Mouse (Mus musculus) hindbrain, embryonic 13.5 days (tissue): Measurements from ENCODE around the gene Gm20388. TPM values are rescaled to one million over a fixed set of nuclear protein-coding genes. Genes with fewer than 3 reads are reported as not detected.
A peak's percentile ranks its signal among the peaks of the same experiment; 100 is the strongest.

Source experiments
- ATAC-seq: fragments of 200-750 bp; cut with Nextera tagmentation; 2 replicates; pipeline ENCODE4 v1.8.0; 2017; ENCODE audit warnings: moderate TSS enrichment; ENCODE audit not compliant: low FRiP score
- H3K27ac ChIP-seq: fragments of 300-500 bp; sonication (generic); 2 replicates; pipeline ENCODE4 v1.5.1; 2015; ENCODE audit warnings: inconsistent platforms, mild to moderate bottlenecking, moderate library complexity
- H3K27me3 ChIP-seq: fragments of 300-500 bp; sonication (generic); 2 replicates; pipeline ENCODE4 v1.6.1; 2015; ENCODE audit warnings: mild to moderate bottlenecking, inconsistent platforms
- H3K36me3 ChIP-seq: fragments of 300-500 bp; sonication (generic); 2 replicates; pipeline ENCODE4 v1.6.1; 2015; ENCODE audit warnings: mild to moderate bottlenecking, inconsistent platforms
- H3K4me1 ChIP-seq: fragments of 300-500 bp; sonication (generic); replicated peaks from 2 replicates; pipeline ENCODE4 v1.6.1; 2015; ENCODE audit warnings: inconsistent platforms
- H3K4me2 ChIP-seq: fragments of 300-500 bp; sonication (generic); 2 replicates; pipeline ENCODE4 v1.6.1; 2015; ENCODE audit warnings: inconsistent platforms, mild to moderate bottlenecking, moderate library complexity
- H3K4me3 ChIP-seq: fragments of 300-500 bp; sonication (generic); 2 replicates; pipeline ENCODE4 v1.5.1; 2015; ENCODE audit warnings: mild to moderate bottlenecking, inconsistent platforms
- H3K9ac ChIP-seq: fragments of 300-500 bp; sonication (generic); 2 replicates; pipeline ENCODE4 v1.6.1; 2015; ENCODE audit warnings: mild to moderate bottlenecking, inconsistent platforms
- H3K9me3 ChIP-seq: fragments of 300-500 bp; sonication (generic); 2 replicates; pipeline ENCODE4 v1.6.1; 2016; ENCODE audit warnings: inconsistent platforms
- WGBS: fragments of 180-500 bp; shearing (Covaris S2); methylation state at CpG from one replicate; pipeline ENCODE4 v1.1.7; 2015; 5-methylcytosine and 5-hydroxymethylcytosine counted together
- polyA plus RNA-seq: library from polyadenylated mRNA; unstranded; fragments of >200 nt; fragmentation: Nextera tagmentation; extraction: Ambion mirVana; gene quantifications from 2 replicates; pipeline ENCODE4 v1.2.1, GENCODE M21; 2015

Gene Gm20388
- polyA plus RNA-seq, 1 experiment from 2014 or later: 1.9 TPM

DNA sequence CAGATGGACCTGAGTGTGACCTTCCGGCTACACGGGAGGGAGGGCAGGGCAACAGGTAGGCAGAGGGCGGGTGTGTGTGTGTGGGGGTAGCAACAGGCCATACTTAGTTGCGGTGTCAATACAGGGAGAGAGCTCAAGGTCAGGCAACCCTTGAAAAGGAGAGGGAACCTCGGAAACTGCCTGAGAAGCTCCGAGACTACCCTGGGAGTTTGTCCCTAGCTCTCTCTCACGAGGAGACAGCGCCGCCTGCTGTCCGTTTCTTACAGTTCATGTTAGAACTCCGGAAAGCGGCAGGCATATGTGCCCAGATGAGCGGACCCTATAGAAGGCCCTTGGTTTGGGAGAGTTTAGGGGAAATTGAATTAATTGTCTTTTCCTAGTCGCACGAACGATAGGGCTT is 1182.0 kb downstream of the Gm20388 start:
- WGBS: 4% methylated on average over 16 of the region's 16 CpGs
- no peaks in the 10 kb centered on the region for H3K4me1 ChIP-seq
- no peak overlapping the region for H3K9ac ChIP-seq
- H3K9me3 ChIP-seq: no peaks in the 10 kb centered on the region
- ATAC-seq: peak; percentile 70; the same call in 1 of the 2 replicates
- peaks cover 76% of the 10 kb centered on the region for H3K27me3 ChIP-seq
- no peak overlapping the region for H3K4me3 ChIP-seq
- no peak overlapping the region for H3K27ac ChIP-seq
- H3K36me3 ChIP-seq: peaks cover 14% of the 10 kb centered on the region
- no peak overlapping the region for H3K4me2 ChIP-seq

DNA sequence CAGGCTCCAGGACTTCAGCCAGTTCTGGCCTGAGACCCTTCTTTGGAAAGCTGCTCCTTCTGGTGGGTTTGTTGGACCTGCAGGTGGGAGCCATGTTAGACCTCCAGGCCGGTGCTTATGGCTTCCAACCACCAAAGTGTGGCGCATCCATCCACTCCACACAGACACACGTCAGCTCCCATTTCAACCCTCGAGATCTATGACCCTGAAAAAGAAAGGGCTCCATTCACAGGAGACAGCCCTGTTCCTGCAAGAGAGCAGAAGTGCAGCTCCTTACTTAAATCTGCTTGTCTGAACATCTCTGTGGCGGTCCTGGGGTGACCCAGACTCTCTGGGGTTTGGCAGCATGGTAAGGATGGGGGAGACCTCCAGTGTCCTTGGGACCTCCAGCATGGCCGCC is 1182.9 kb downstream of the Gm20388 start:
- no peaks in the 10 kb centered on the region for H3K9me3 ChIP-seq
- no peak for ATAC-seq
- peaks cover 69% of the 10 kb centered on the region for H3K27me3 ChIP-seq
- no peaks in the 10 kb centered on the region for H3K4me1 ChIP-seq
- H3K36me3 ChIP-seq: peaks cover 22% of the 10 kb centered on the region
- H3K4me2 ChIP-seq: no peak overlapping the region
- 59% methylated on average over 6 of the region's 6 CpGs for WGBS
- no peak overlapping the region for H3K4me3 ChIP-seq
- no peak overlapping the region for H3K27ac ChIP-seq
- no peak overlapping the region for H3K9ac ChIP-seq

DNA sequence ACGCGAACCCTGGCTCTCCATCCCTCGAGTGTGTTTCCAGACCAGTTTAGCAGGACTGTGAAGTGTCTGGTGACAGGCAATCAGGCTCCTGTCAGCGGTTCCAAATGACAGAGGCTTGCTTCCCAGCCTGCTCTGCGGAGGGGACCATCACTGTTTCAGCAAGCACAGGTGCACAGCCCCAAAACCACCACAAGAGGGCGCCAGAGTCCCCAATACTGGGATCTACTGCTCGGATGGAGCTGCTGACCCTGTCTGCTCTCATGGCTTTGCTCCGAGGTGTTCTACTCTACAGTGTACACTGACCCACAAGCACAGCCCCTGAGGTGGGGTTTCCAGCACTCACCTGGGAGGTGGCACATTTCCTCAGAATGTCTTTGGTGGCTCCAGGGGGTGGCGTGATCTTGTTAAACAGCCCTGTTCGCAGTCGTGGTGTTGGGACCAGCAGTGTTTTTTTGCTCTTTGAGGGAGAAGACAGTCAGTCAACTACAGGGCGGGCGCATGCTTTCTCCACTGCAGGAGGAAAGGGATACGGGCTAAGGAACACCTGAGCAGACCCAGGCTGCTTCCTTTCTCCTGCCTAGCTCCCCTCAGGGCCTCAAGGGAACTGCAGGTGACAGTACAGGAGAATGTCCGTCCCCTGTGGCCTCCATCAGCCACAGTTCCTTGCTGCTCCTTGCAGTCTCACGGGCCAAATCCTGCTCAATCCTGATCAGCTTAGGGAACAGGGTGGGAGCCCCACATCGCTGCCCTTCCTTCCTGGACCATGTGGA is 1193.6 kb downstream of the Gm20388 start:
- H3K36me3 ChIP-seq: peaks cover 69% of the 10 kb centered on the region

GRCm38 (mm10) chr8:121107668-121108656 is 1197.3 kb downstream of the Gm20388 start, which contains the start of gene Mthfsd:
Gene Mthfsd (minus strand): TSS chr8:121108392.
- H3K4me1 ChIP-seq: peaks cover 19% of the 10 kb centered on the region
- WGBS: 2% methylated on average over 75 of the region's 75 CpGs
- peak within 1 kb of the TSS; percentile 91 for H3K4me2 ChIP-seq
- H3K36me3 ChIP-seq: peaks cover 32% of the 10 kb centered on the region
- no peaks in the 10 kb centered on the region for H3K9me3 ChIP-seq
- peak within 1 kb of the TSS; percentile 89 for H3K27ac ChIP-seq
- ATAC-seq: peak; percentile 94
- H3K4me3 ChIP-seq: peak within 1 kb of the TSS; percentile 87
- peaks cover 39% of the 10 kb centered on the region for H3K27me3 ChIP-seq
- peak within 1 kb of the TSS; percentile 94 for H3K9ac ChIP-seq

More for the DNA sequence above, 1193.6 kb downstream of the Gm20388 start:
- no peak overlapping the region for H3K4me2 ChIP-seq
- 0 out of 2 replicates have a peak, but pooled peaks cover 2% of the 10 kb centered on the region for H3K27me3 ChIP-seq
- no peak for ATAC-seq
- H3K9me3 ChIP-seq: no peaks in the 10 kb centered on the region
- H3K4me1 ChIP-seq: peaks cover 19% of the 10 kb centered on the region
- H3K9ac ChIP-seq: no peak overlapping the region
- 52% methylated on average over 17 of the region's 17 CpGs for WGBS
- H3K4me3 ChIP-seq: no peak overlapping the region
- H3K27ac ChIP-seq: no peak overlapping the region

DNA sequence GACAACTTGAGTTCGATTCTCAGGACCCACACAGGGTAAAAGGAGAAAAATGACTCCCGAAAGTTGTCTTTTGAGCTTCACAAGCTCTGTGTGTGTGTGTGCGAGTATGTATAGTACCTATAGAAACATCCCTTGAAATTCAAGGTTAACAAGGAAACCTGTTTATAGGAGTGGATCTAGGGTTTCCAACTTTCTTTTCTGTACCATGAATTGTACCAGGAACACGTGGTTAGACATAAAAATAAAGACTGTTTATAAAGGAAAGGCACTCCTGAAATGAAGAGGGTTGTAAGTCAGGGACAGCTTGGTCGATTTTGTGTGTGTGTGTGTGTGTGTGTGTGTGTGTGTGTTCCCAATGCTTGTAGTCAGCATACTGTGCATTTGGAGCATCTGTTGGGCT is 1198.0 kb downstream of the Gm20388 start:
- Histone ChIP-seq H3K4me2 (peak overlapping the region; percentile 91), H3K9me3 (no peaks in the 10 kb centered on the region), H3K27ac (no peak overlapping the region), H3K36me3 (peaks cover 25% of the 10 kb centered on the region), H3K9ac (peak overlapping the region; percentile 94), H3K4me1 (peaks cover 19% of the 10 kb centered on the region), H3K27me3 (peaks cover 45% of the 10 kb centered on the region), H3K4me3 (peak overlapping the region; percentile 87)
- ATAC-seq: no peak
- WGBS: 16% methylated on average over 5 of the region's 5 CpGs

DNA sequence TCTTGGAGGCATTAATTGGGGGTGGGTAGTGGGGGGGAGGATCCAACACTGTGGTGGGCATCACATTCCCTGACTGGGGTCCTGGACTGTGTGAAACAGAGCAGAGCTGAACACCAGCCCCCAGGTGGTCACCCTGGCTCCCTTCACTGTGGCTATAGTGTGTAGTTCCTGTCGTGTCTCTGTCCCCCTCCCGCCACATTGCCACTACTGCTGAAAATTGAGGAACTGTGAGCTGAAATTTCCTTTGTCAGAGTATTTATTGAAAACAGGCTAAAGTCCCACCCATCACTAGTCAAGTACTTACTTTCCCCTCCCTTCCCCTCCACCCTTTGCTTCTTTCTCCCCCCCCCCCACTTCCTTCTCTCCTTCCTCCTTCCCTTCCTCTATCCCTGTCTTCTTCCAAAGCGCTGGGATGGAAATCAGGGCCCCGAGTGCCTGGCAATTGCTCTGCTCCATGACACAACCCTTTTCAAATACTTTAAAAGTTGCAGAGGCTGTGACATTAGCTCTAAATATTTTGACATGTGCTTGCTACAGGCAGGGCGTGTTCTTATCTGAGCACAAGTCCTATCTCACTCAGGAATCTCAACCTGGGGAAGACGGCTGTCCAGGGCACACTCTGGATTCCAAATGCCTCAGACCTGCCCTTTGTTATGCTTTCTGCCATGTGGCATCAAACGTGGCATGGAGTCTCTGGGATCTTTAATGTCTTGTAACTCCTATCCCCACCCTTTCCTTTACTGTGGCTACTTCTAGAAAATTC is 1200.7 kb downstream of the Gm20388 start:
- Histone ChIP-seq H3K27me3 (peaks cover 72% of the 10 kb centered on the region), H3K4me1 (peaks cover 17% of the 10 kb centered on the region), H3K4me3 (no peak overlapping the region), H3K4me2 (no peak overlapping the region), H3K27ac (no peak overlapping the region), H3K9ac (no peak overlapping the region), H3K9me3 (no peaks in the 10 kb centered on the region), H3K36me3 (peaks cover under 1% of the 10 kb centered on the region; the same call in 1 of the 2 replicates)
- 59% methylated on average over 7 of the region's 7 CpGs for WGBS
- ATAC-seq: no peak

DNA sequence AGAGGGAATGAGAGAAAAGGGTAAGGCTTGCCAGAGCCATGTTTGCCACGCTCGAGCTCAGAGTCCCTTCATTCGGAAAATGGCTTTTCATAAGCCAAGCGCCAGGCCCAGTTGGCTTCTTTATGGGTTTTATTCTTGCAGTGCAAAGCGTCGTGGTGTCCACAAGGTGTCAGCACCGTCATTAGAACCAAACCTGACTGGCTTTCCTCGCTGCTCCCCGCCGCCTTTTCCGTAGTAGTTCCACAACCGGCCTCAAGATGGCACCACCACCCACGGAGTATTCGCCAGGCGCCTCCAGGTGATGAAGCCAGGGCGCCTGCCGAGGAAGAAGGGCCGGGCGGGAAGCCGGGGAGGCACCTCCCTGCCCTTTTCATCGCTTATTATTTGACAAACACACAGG is 1202.6 kb downstream of the Gm20388 start:
- H3K9me3 ChIP-seq: peaks cover 7% of the 10 kb centered on the region; the same call in 1 of the 2 replicates
- H3K4me2 ChIP-seq: no peak overlapping the region
- no peaks in the 10 kb centered on the region for H3K36me3 ChIP-seq
- no peak overlapping the region for H3K9ac ChIP-seq
- peaks cover 17% of the 10 kb centered on the region for H3K4me1 ChIP-seq
- no peak for ATAC-seq
- H3K27me3 ChIP-seq: peaks cover 91% of the 10 kb centered on the region
- H3K4me3 ChIP-seq: no peak overlapping the region
- H3K27ac ChIP-seq: no peak overlapping the region
- WGBS: under 1% methylated on average over 21 of the region's 21 CpGs

GRCm38 (mm10) chr8:121115136-121115535 is 1204.5 kb downstream of the Gm20388 start:
- H3K4me2 ChIP-seq: 0 out of 2 replicates have a peak overlapping the region, but pooled peaks have one; percentile 10

GRCm38 (mm10) chr8:121115948-121116347 is 1205.3 kb downstream of the Gm20388 start, which contains the start of gene Foxc2:
Gene Foxc2 (plus strand): TSS chr8:121116171.
- Histone ChIP-seq H3K4me1 (peaks cover 17% of the 10 kb centered on the region), H3K4me2 (peak within 1 kb of the TSS; percentile 52), H3K27ac (peak within 1 kb of the TSS; percentile 52), H3K4me3 (peak within 1 kb of the TSS; percentile 39), H3K9ac (peak within 1 kb of the TSS; percentile 56), H3K27me3 (peaks cover 99% of the 10 kb centered on the region), H3K36me3 (no peaks in the 10 kb centered on the region), H3K9me3 (peaks cover 7% of the 10 kb centered on the region; the same call in 1 of the 2 replicates)
- no peak for ATAC-seq
- WGBS: 0% methylated on average over 25 of the region's 25 CpGs

More at GRCm38 (mm10) chr8:121115136-121115535, 1204.5 kb downstream of the Gm20388 start:
- H3K27me3 ChIP-seq: peaks cover 99% of the 10 kb centered on the region
- peaks cover 7% of the 10 kb centered on the region; the same call in 1 of the 2 replicates for H3K9me3 ChIP-seq
- H3K4me3 ChIP-seq: no peak overlapping the region; the same call in 1 of the 2 replicates
- no peaks in the 10 kb centered on the region for H3K36me3 ChIP-seq
- H3K9ac ChIP-seq: no peak overlapping the region
- ATAC-seq: no peak
- no peak overlapping the region for H3K27ac ChIP-seq
- H3K4me1 ChIP-seq: peaks cover 17% of the 10 kb centered on the region
- 1% methylated on average over 25 of the region's 25 CpGs for WGBS

DNA sequence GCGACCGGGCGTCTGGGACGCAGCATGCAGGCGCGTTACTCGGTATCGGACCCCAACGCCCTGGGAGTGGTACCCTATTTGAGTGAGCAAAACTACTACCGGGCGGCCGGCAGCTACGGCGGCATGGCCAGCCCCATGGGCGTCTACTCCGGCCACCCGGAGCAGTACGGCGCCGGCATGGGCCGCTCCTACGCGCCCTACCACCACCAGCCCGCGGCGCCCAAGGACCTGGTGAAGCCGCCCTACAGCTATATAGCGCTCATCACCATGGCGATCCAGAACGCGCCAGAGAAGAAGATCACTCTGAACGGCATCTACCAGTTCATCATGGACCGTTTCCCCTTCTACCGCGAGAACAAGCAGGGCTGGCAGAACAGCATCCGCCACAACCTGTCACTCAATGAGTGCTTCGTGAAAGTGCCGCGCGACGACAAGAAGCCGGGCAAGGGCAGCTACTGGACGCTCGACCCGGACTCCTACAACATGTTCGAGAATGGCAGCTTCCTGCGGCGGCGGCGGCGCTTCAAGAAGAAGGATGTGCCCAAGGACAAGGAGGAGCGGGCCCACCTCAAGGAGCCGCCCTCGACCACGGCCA is 1206.0 kb downstream of the Gm20388 start:
- Histone ChIP-seq H3K9ac (peak overlapping the region; percentile 56), H3K27ac (peak overlapping the region; percentile 52)
- no peak for ATAC-seq

DNA sequence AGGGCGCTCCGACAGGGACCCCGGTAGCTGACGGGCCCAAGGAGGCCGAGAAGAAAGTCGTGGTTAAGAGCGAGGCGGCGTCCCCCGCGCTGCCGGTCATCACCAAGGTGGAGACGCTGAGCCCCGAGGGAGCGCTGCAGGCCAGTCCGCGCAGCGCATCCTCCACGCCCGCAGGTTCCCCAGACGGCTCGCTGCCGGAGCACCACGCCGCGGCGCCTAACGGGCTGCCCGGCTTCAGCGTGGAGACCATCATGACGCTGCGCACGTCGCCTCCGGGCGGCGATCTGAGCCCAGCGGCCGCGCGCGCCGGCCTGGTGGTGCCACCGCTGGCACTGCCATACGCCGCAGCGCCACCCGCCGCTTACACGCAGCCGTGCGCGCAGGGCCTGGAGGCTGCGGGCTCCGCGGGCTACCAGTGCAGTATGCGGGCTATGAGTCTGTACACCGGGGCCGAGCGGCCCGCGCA is 1206.6 kb downstream of the Gm20388 start:
- Histone ChIP-seq H3K36me3 (no peaks in the 10 kb centered on the region), H3K9ac (peak overlapping the region; percentile 56), H3K27ac (peak overlapping the region; percentile 23; the same call in 1 of the 2 replicates), H3K27me3 (peaks cover 99% of the 10 kb centered on the region), H3K9me3 (peaks cover 7% of the 10 kb centered on the region; the same call in 1 of the 2 replicates), H3K4me3 (peak overlapping the region; percentile 39), H3K4me2 (peak overlapping the region; percentile 33), H3K4me1 (peaks cover 17% of the 10 kb centered on the region)
- ATAC-seq: 0 out of 2 replicates have a peak, but pooled peaks have one; percentile 11
- WGBS: under 1% methylated on average over 59 of the region's 62 CpGs

More for the DNA sequence above, 1206.0 kb downstream of the Gm20388 start:
- peaks cover 7% of the 10 kb centered on the region; the same call in 1 of the 2 replicates for H3K9me3 ChIP-seq
- under 1% methylated on average over 55 of the region's 55 CpGs for WGBS
- peak overlapping the region; percentile 39 for H3K4me3 ChIP-seq
- H3K36me3 ChIP-seq: no peaks in the 10 kb centered on the region
- H3K4me1 ChIP-seq: peaks cover 17% of the 10 kb centered on the region
- peaks cover 99% of the 10 kb centered on the region for H3K27me3 ChIP-seq
- H3K4me2 ChIP-seq: peak overlapping the region; percentile 52
